Mouse (Mus musculus) kidney, embryonic 16.5 days (tissue): Measurements from ENCODE around the gene F7. TPM values are rescaled to one million over a fixed set of nuclear protein-coding genes. Genes with fewer than 3 reads are reported as not detected.
A peak's percentile ranks its signal among the peaks of the same experiment; 100 is the strongest.

Source experiments
- ATAC-seq: fragments of 200-750 bp; cut with Nextera tagmentation; 2 replicates; pipeline ENCODE4 v1.8.0; 2017; ENCODE audit warnings: moderate TSS enrichment; ENCODE audit not compliant: low FRiP score, low TSS enrichment
- H3K27ac ChIP-seq: fragments of 300-500 bp; sonication (generic); 2 replicates; pipeline ENCODE4 v1.5.1; 2014; ENCODE audit warnings: low read length
- H3K27me3 ChIP-seq: fragments of 300-500 bp; sonication (generic); 2 replicates; pipeline ENCODE4 v1.6.1; 2014; ENCODE audit warnings: low read length, control low read depth, mixed read lengths; ENCODE audit not compliant: insufficient read depth
- H3K36me3 ChIP-seq: fragments of 300-500 bp; sonication (generic); 2 replicates; pipeline ENCODE4 v1.6.1; 2014; ENCODE audit warnings: low read length, control low read depth, mixed read lengths; ENCODE audit not compliant: insufficient read depth
- H3K4me1 ChIP-seq: fragments of 300-500 bp; sonication (generic); 2 replicates; pipeline ENCODE4 v1.6.1; 2014; ENCODE audit warnings: low read length, control low read depth, mixed read lengths; ENCODE audit not compliant: insufficient read depth
- H3K4me2 ChIP-seq: fragments of 300-500 bp; sonication (generic); replicated peaks from 2 replicates; pipeline ENCODE4 v1.6.1; 2014; ENCODE audit warnings: low read depth, low read length
- H3K4me3 ChIP-seq: fragments of 300-500 bp; sonication (generic); 2 replicates; pipeline ENCODE4 v1.5.1; 2014; ENCODE audit warnings: mild to moderate bottlenecking, low read length
- H3K9ac ChIP-seq: fragments of 300-500 bp; sonication (generic); replicated peaks from 2 replicates; pipeline ENCODE4 v1.6.1; 2014; ENCODE audit warnings: low read length
- H3K9me3 ChIP-seq: fragments of 300-500 bp; sonication (generic); 2 replicates; pipeline ENCODE4 v1.6.1; 2016; ENCODE audit warnings: low read length, control low read depth
- WGBS: fragments of 180-500 bp; shearing (Covaris S2); extraction: QIAGEN DNeasy Blood & Tissue Kit; methylation state at CpG from one replicate; pipeline ENCODE4 v1.1.7; 2014; 5-methylcytosine and 5-hydroxymethylcytosine counted together
- polyA plus RNA-seq: library from polyadenylated mRNA; unstranded; fragments of >200 nt; fragmentation: Nextera tagmentation; extraction: Ambion mirVana; gene quantifications from 2 replicates; pipeline ENCODE4 v1.2.1, GENCODE M21; 2015

F7 gene
- polyA plus RNA-seq, 1 experiment from 2014 or later = 0.19 TPM

- H3K4me3 ChIP-seq = no peak overlapping the region
- no peak for ATAC-seq
- no peaks in the 10 kb centered on the region; the same call in 1 of the 2 replicates for H3K36me3 ChIP-seq
- H3K4me2 ChIP-seq = no peak overlapping the region
- no peaks in the 10 kb centered on the region for H3K9me3 ChIP-seq
- H3K27ac ChIP-seq = no peak overlapping the region
- no peaks in the 10 kb centered on the region for H3K4me1 ChIP-seq
- H3K9ac ChIP-seq = no peak overlapping the region
- no peaks in the 10 kb centered on the region for H3K27me3 ChIP-seq
- 83% methylated on average over 8 of the region's 8 CpGs for WGBS
Measured at GRCm38 (mm10) chr8:12987571-12987970, 38.3 kb upstream of the F7 start.

- 73% methylated on average over 13 of the region's 13 CpGs for WGBS
Measured at GRCm38 (mm10) chr8:12988722-12989430, 37.0 kb upstream of the F7 start.

GRCm38 (mm10) chr8:12991411-12991810, 34.4 kb upstream of the F7 start:
- no peak for ATAC-seq
- Histone ChIP-seq H3K27me3 (no peaks in the 10 kb centered on the region), H3K27ac (no peak overlapping the region), H3K9me3 (no peaks in the 10 kb centered on the region), H3K4me3 (no peak overlapping the region), H3K36me3 (no peaks in the 10 kb centered on the region), H3K4me2 (no peak overlapping the region), H3K4me1 (peaks cover 7% of the 10 kb centered on the region), H3K9ac (no peak overlapping the region)
- 60% methylated on average over 10 of the region's 10 CpGs for WGBS

More at GRCm38 (mm10) chr8:12988722-12989430, 37.0 kb upstream of the F7 start:
- ATAC-seq = no peak
- no peaks in the 10 kb centered on the region for H3K9me3 ChIP-seq
- no peak overlapping the region for H3K27ac ChIP-seq
- no peak overlapping the region for H3K4me2 ChIP-seq
- H3K27me3 ChIP-seq = no peaks in the 10 kb centered on the region
- H3K9ac ChIP-seq = no peak overlapping the region
- H3K4me3 ChIP-seq = no peak overlapping the region
- no peaks in the 10 kb centered on the region for H3K36me3 ChIP-seq
- H3K4me1 ChIP-seq = no peaks in the 10 kb centered on the region

DNA sequence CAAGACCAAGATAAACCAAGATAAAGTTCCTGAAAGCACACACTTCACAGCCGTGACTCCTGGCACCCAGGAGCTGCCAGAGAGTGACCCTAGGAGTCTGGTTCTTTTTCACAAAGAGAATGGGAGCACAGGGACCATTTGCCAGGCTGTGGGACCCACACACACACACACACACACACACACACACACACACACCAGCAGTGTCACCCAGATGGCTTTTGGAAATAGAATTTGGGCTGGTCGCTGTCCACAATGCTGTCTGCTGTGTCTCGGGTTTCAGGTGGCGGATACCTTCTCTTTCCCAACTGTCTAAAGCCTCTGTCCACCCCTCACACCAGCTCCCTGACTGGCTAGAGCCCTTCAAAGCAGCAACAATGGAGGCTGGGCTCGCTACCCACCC, 31.4 kb upstream of the F7 start:
- Histone ChIP-seq H3K4me1 (peaks cover 15% of the 10 kb centered on the region), H3K9me3 (no peaks in the 10 kb centered on the region), H3K4me2 (no peak overlapping the region), H3K4me3 (no peak overlapping the region), H3K27me3 (no peaks in the 10 kb centered on the region), H3K9ac (no peak overlapping the region), H3K27ac (no peak overlapping the region), H3K36me3 (peaks cover 7% of the 10 kb centered on the region; the same call in 1 of the 2 replicates)
- WGBS = 63% methylated on average over 5 of the region's 5 CpGs
- no peak for ATAC-seq

GRCm38 (mm10) chr8:12995481-12995880, 30.4 kb upstream of the F7 start:
- ATAC-seq = no peak
- Histone ChIP-seq H3K9me3 (no peaks in the 10 kb centered on the region), H3K4me3 (no peak overlapping the region), H3K36me3 (peaks cover 7% of the 10 kb centered on the region; the same call in 1 of the 2 replicates), H3K4me2 (no peak overlapping the region), H3K27ac (no peak overlapping the region), H3K9ac (no peak overlapping the region), H3K4me1 (peaks cover 15% of the 10 kb centered on the region), H3K27me3 (no peaks in the 10 kb centered on the region)
- 57% methylated on average over 5 of the region's 5 CpGs for WGBS

GRCm38 (mm10) chr8:12996831-12997275, 29.0 kb upstream of the F7 start:
- Histone ChIP-seq H3K4me3 (no peak overlapping the region), H3K4me1 (peaks cover 15% of the 10 kb centered on the region), H3K27ac (peak overlapping the region; percentile 27; the same call in 1 of the 2 replicates), H3K36me3 (peaks cover 19% of the 10 kb centered on the region), H3K9me3 (no peaks in the 10 kb centered on the region), H3K4me2 (no peak overlapping the region), H3K27me3 (no peaks in the 10 kb centered on the region), H3K9ac (no peak overlapping the region)
- WGBS = 23% methylated on average over 8 of the region's 8 CpGs
- ATAC-seq = peak; percentile 59; the same call in 1 of the 2 replicates

- no peak overlapping the region for H3K4me2 ChIP-seq
- no peak overlapping the region for H3K4me3 ChIP-seq
- H3K36me3 ChIP-seq = peaks cover 30% of the 10 kb centered on the region
- ATAC-seq = no peak
- H3K9ac ChIP-seq = no peak overlapping the region
- peaks cover 15% of the 10 kb centered on the region for H3K4me1 ChIP-seq
- WGBS = 66% methylated on average over 7 of the region's 8 CpGs
- no peak overlapping the region for H3K27ac ChIP-seq
- H3K9me3 ChIP-seq = no peaks in the 10 kb centered on the region
- H3K27me3 ChIP-seq = no peaks in the 10 kb centered on the region
Measured at GRCm38 (mm10) chr8:12998331-12998730, 27.5 kb upstream of the F7 start.

DNA sequence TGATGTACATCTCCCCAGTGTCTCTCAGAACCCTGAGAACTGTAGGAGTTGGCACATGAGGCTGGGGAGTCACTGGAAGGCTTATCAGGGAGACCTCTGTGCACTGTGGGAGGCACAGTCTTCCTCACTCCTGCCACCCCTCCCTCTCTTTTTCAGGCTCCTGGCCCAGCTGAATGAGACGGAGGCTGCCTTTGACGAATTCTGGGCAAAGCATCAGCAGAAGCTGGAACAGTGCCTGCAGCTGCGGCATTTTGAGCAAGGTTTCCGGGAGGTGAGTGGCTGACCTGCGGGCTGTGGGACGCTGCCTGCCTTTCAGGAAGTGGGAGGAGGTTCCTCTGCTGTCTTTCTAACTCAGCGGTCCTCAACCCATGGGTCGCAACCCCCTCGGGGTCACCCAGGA, 26.0 kb upstream of the F7 start:
- Histone ChIP-seq H3K9me3 (no peaks in the 10 kb centered on the region), H3K4me3 (no peak overlapping the region), H3K9ac (no peak overlapping the region), H3K36me3 (peaks cover 36% of the 10 kb centered on the region), H3K4me2 (no peak overlapping the region), H3K27ac (no peak overlapping the region), H3K4me1 (peaks cover 15% of the 10 kb centered on the region), H3K27me3 (no peaks in the 10 kb centered on the region)
- 53% methylated on average over 9 of the region's 9 CpGs for WGBS
- ATAC-seq = no peak

GRCm38 (mm10) chr8:13007458-13007857, 18.4 kb upstream of the F7 start:
- Histone ChIP-seq H3K9me3 (peaks cover 7% of the 10 kb centered on the region; the same call in 1 of the 2 replicates), H3K36me3 (peaks cover 60% of the 10 kb centered on the region), H3K27me3 (no peaks in the 10 kb centered on the region), H3K9ac (no peak overlapping the region), H3K27ac (no peak overlapping the region), H3K4me3 (no peak overlapping the region), H3K4me2 (no peak overlapping the region), H3K4me1 (no peaks in the 10 kb centered on the region)
- peak; percentile 68; the same call in 1 of the 2 replicates for ATAC-seq
- WGBS = 44% methylated on average over 4 of the region's 4 CpGs

DNA sequence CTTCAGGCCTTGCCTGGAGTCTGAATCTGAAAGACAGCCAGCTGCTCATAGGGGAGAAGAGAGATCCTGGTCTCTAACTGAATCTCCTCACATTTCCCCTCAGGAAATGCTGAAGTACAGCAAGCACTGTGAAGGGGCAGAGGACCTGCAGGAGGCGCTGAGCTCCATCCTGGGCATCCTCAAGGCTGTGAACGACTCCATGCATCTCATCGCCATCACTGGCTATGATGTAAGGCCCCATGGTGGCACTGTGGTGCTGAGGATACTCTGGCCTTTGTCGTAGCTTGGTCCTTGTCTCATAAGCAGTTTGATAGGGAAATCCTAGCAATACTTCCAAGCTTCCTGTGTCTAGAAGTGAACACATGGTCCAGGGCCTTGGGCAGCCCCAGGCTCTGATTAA, 15.5 kb upstream of the F7 start:
- H3K9me3 ChIP-seq = peaks cover 7% of the 10 kb centered on the region; the same call in 1 of the 2 replicates
- H3K4me1 ChIP-seq = no peaks in the 10 kb centered on the region
- no peaks in the 10 kb centered on the region for H3K27me3 ChIP-seq
- ATAC-seq = no peak
- no peak overlapping the region for H3K4me2 ChIP-seq
- peaks cover 59% of the 10 kb centered on the region for H3K36me3 ChIP-seq
- WGBS = 61% methylated on average over 4 of the region's 4 CpGs
- H3K4me3 ChIP-seq = no peak overlapping the region
- H3K9ac ChIP-seq = no peak overlapping the region
- no peak overlapping the region for H3K27ac ChIP-seq
